Mouse (Mus musculus) frontal cortex, postnatal 25 days (tissue): ENCODE measurements around the gene Ppp1r11.

ENCODE experiments used
- DNase-seq, 2 experiments: peaks; one replicate each; pipeline ENCODE4 v3.0.0; 2022; ENCODE audit warnings: low spot score in 2 of 2

The Ppp1r11 gene

DNA sequence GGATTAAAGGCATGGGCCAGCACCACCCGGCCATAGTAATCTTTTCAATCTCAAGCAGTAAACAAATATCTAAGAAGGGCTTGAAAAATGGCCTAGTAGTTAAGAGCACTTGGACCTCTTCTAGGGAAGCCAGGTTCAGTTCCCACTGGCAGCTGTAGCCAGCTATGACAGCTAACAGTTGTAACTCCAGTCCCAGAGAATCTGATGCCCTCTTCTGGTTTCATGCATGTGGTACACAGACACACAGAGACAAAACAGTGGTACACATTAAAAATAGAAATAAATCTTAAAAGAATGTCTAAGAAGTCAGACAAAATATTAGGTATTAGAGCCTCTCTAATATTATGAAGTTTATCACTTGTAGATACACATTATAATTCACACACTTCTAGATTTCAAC, 9.6 kb upstream of the Ppp1r11 start:
- DNase-seq, result no peak

DNA sequence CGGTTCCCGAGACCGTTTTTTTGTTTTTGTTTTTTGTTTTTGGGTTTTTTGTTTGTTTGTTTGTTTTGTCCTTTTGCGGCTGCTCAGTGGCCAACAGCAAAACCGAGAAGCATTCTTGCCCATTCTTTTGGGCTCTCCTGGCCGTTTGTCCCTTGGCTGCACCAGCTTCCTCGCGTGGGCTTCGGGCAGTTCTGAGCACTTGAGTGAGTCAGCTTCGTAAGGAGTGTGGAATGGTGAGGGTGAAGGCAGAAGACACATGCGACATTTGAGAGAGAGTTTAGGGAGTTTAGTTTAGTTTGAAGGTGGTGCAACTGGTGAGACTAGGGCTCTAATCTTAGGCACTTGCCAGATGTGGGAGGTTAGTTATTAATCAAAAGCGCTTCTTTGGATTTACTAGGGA, 7.3 kb upstream of the Ppp1r11 start:
- no peak for DNase-seq

- peak; percentile 88 to 92 for DNase-seq
Observed at GRCm38 (mm10) chr17:36957999-36958743, 6.6 kb upstream of the Ppp1r11 start, which contains the start of the genes Znrd1 and Znrd1as. Znrd1 (minus strand) TSS chr17:36958559. Znrd1as (plus strand) TSS chr17:36958592.

GRCm38 (mm10) chr17:36953062-36953461, 1.5 kb upstream of the Ppp1r11 start:
- no peak for DNase-seq

DNA sequence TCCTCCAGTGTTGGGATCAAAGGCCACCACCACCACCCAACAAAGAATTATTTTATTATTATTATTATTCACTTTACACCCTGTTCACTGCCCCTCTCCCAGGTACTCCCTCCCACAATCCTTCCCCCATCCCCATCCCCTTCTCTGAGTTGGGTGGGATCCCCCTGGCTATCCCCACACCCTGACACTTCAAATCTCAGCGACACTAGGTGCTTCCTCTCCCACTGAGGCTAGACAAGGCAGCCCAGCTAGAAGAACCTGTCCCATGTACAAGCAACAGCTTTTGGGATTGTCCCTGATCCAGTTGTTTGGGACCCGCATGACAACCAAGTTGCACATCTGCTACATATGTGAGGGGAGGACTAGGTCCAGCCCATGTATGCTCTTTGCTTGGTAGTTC, 1.1 kb upstream of the Ppp1r11 start:
- DNase-seq, result no peak

DNA sequence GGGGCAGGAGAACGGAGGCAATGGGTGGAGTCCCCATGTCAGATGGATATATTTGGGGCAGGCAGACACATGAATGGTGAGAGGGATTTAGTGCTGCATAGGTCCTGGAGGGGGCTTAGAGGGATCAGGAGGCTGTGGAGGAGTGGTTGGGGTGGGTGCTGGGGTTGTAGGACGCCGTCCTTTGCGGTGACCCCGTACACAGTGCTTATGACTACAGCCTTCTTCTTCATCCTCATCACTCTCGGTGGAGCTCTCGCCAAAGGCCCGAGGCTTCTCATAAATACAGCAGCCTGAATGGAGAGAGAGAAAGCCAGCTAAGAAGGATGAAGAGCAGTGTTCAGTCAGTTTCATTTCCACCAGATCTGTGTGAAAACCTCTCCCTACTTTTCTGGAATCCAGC, 2.3 kb downstream of the Ppp1r11 start:
- DNase-seq, result no peak

- DNase-seq, result no peak
Observed at GRCm38 (mm10) chr17:36948286-36948685, 3.3 kb downstream of the Ppp1r11 start.

GRCm38 (mm10) chr17:36947051-36947819, 4.3 kb downstream of the Ppp1r11 start:
- peak; percentile 38 to 56 for DNase-seq

DNA sequence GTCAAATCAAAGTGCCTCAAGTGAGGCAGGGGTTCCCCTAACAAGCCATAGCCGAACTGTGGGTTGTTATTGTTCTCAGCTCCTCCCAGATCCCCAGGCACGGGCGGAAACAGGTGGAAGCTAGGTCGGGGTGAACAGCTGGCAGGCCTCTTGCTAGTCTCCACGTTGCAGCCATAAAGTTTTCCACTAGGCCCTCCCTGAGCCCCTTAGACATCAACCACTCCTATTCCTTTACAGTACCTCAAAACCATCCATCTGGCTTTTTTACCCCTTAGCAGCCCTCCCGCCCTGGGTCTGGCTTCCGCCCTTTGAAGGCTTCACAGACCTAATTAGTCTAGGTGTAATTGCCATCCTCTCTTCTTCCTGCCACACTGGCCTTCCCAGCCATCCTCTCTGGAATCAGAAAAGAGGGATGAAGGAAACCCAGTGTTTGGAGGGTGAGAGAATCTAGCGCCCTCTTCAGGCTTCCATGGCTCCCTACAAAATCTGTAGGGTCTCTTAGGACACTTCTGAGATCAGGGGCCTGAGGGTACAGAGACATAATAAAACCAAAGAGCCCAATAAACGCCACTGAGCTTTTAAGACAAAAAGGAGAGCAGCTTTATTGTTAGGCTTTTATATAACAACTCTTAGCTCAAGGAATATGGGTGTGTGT, 7.3 kb downstream of the Ppp1r11 start:
- no peak for DNase-seq

DNA sequence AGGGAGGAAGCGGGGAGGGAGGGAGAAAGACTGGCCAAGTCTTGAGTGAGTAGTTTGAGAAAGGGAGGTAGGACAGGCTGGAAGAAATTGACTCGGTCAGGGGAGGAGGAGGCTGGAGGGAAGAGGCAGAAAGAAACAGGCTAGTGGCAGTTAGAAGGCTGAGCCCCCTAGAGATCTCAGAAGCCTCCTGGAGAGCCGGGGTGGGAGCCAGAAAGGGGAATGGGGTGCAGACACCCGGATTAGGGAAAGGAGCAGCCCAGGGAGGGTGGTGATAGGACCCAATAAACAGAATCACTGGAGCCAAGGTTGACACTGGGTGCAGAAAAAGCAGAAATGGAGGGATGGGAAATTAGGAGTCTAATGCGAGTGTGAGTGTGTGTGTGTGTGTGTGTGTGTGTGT, 7.8 kb downstream of the Ppp1r11 start:
- no peak for DNase-seq

DNA sequence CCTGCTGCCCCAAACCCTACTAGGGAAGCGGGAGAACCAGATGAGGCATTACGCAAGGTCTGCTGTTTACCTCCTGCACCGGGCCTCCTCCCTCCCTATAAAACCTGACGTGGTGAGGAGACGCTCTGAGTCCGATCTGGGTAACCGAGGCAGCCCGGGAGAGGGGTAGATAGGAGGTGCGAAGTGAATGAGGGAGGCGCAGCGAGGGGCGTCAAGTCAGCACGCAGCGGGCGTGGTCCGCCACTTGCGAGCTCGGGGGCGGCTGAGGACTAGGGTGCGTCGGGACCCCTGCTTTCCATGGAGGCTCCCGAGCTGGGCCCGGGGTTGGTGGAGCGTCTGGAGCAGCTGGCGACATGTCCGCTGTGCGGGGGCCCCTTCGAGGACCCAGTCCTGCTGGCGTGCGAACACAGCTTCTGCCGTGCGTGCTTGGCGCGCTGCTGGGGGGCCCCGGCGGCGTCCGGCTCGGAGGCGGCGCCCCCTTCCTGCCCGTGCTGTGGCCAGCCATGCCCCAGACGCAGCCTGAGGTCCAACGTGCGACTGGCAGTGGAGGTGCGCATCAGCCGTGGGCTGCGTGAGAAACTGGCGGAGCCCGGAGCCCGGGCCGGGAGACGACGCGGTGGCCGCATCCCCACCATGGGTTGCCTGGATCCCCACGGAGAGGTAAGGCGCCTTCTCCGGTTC, 8.6 kb downstream of the Ppp1r11 start, which contains the start of gene Rnf39:
Gene Rnf39, plus strand, starts transcription at position 128 of the 681 bp plus-strand sequence.
- no peak for DNase-seq

DNA sequence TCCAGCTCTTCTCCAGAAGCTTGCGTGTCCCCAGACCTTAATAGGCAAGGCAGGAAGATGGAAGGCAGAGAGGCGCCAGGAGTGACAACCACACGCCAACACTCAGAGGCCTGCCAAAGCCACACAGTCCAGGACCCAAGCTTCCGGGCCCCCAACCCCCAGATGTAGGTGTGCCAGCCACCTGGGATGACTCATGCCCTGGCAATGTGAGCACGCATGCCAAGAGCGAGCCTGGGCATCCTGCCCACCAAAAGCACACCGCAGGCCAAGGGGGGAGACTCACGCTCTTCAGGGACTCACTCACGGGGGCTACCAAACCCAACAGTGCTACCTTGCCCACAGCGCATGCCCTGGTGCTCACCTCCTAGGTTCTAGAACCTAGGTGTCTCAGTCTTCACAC, 9.2 kb downstream of the Ppp1r11 start:
- DNase-seq, result peak in 1 of 2 experiments; percentile 50

DNA sequence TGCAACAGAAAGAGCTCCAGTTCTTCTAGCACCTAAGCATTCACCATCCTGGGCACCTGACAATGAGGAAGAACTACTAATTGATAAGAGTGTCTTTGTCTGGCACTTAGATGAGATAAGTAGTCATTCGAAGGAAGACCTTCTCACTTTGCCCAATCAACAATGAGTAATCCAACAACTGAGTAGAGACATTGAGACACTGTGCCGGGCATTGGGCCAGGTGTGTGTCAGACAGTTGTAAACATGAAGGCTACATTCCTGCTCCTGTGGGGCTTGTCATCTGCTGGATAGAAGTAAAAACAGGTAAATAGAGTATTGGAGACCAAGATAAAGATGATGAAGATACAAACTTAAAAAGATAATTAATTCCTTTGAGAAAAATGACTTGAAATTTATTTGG, 13.5 kb downstream of the Ppp1r11 start:
- DNase-seq, result no peak

DNA sequence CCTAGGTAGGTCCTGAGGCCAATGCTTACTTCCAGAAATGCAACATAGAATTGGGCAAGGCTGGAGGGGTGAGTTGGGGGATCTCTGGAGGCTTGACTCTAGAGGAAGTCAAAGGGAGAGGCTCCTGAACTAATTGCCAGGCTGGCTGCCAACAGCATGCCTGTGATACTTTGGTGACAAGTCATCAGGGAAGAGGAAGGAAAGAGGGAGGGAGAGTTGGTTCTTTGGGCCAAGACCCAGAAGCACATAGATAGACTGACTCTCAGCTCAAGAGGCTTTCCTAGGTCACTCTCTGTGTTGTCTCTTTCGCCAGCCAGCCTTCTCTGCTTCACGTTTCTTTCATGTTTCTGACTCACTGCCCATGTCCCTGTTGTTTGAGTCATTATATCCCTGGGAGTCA, 19.7 kb downstream of the Ppp1r11 start:
- no peak for DNase-seq

- DNase-seq, result no peak
Observed at GRCm38 (mm10) chr17:36931130-36931529, 20.4 kb downstream of the Ppp1r11 start.

DNA sequence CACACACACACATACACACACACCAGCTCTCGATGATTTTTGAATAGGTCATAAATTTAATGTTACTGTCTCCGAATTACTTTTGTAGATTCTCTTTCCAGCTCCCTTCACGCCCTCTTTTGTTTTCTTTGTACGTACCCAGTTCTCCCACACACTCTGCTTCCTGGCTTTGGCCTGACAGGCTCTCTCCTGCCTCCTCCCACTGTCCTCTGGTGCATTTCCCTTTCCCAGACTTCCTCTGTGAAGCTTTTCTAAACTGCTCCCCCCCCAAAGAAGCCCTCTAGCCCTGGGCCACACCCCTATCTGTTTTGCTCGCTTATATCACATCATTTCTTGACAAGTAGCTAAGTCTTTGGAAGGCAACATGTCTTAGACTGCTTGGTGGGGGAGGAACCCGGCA, 21.3 kb downstream of the Ppp1r11 start:
- DNase-seq, result no peak

GRCm38 (mm10) chr17:36929236-36929932, 22.2 kb downstream of the Ppp1r11 start:
- DNase-seq, result no peak

GRCm38 (mm10) chr17:36927496-36928120, 23.9 kb downstream of the Ppp1r11 start:
- no peak for DNase-seq

DNA sequence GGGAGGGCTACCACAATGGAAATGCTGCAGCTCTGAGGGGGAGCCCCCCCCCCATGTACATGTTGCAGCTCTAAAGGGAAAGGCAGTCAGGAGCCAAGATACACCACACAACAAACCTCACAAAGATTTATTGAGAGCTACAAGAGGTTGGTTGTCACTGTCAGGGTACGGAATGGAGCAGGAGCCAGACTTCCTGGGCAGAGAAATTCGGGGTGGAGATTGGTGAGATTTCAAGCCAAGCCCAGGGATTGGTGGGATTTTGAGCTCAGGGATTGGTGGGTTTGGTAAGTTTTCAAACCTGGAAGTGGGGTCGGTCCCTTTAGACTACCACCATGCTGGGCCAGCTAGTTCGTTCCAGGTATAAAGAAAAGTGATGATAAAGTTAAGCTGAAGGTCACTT, 28.1 kb downstream of the Ppp1r11 start:
- no peak for DNase-seq

DNA sequence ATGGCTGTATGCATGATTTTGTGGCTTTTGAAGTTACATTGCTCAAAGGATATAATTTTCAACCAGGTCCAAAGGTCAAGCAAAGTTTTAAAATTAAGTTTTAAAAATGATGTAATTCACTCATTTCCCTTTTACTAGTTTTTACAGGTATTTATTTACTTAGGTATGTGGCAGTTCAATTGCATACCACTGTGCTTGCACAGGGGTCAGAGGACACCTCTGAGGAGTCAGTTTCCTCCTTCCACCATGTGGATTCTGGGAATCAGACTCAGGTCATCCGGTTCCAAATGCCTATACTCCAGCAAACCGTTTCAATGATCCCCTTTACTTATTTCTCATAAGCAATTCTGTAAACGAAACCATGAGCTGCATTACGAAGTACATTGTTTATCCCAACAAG, 28.8 kb downstream of the Ppp1r11 start:
- no peak for DNase-seq

DNA sequence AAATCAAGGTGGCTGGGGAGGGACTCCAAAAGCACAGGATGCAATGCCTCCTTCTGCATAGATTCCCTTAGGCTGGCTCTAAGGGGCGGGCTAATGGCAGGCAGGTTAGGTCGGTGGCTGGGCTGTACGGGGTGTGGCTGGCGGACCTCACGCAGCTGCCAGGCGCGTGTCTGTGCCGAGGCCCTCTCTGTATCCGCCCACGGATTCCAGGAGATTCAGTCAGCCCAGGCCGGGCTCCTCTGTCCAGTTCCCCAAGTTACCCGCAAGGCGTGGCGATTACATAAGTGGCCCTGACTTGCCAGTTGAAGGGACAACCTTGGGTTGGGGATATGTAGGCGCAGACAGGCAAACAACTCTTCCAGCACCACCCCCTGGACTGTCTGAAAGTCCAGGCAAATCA, 31.3 kb downstream of the Ppp1r11 start:
- DNase-seq, result no peak
